Mouse (Mus musculus): ENCODE measurements around the gene Nanog. TPM values are rescaled to one million over a fixed set of nuclear protein-coding genes. Genes with fewer than 3 reads are reported as not detected.
"Not testable (repeated sequence)": the region's sequence is repeated elsewhere in the genome, so short reads cannot be mapped to it uniquely, and the experiment has no call there.

Gene Nanog
- polyA plus RNA-seq, 1 experiment from 2014 or later = 0.28 TPM

- peaks cover 14% of the 10 kb centered on the region; the same call in 1 of the 2 replicates for H3K27me3 ChIP-seq
- peaks cover 8% of the 10 kb centered on the region for H3K4me1 ChIP-seq (replicated peaks)
- H3K9me3 ChIP-seq = no peaks in the 10 kb centered on the region
- no peak overlapping the region for H3K9ac ChIP-seq (replicated peaks)
- H3K27ac ChIP-seq = no peak overlapping the region
- WGBS = 71% methylated on average over 12 of the region's 12 CpGs
- H3K36me3 ChIP-seq = no peaks in the 10 kb centered on the region
- H3K4me3 ChIP-seq (replicated peaks) = no peak overlapping the region
- no peak for ATAC-seq
- no peak overlapping the region for H3K4me2 ChIP-seq (replicated peaks)
Measured at GRCm38 (mm10) chr6:122706337-122706840, 900 bp upstream of the Nanog start.

GRCm38 (mm10) chr6:122708826-122709225, 1.5 kb downstream of the Nanog start:
- Histone ChIP-seq H3K9me3 (no peaks in the 10 kb centered on the region), H3K4me1 (replicated peaks) (no peaks in the 10 kb centered on the region), H3K27ac (no peak overlapping the region), H3K36me3 (no peaks in the 10 kb centered on the region), H3K27me3 (peaks cover 14% of the 10 kb centered on the region; the same call in 1 of the 2 replicates), H3K4me2 (replicated peaks) (no peak overlapping the region), H3K9ac (replicated peaks) (no peak overlapping the region), H3K4me3 (replicated peaks) (no peak overlapping the region)
- 76% methylated on average over 4 of the region's 4 CpGs for WGBS
- ATAC-seq = no peak

- H3K36me3 ChIP-seq = no peaks in the 10 kb centered on the region
- H3K27me3 ChIP-seq = peaks cover 9% of the 10 kb centered on the region; the same call in 1 of the 2 replicates
- H3K4me3 ChIP-seq (replicated peaks) = no peak overlapping the region
- WGBS = 88% methylated on average over 2 of the region's 2 CpGs
- H3K9me3 ChIP-seq = no peaks in the 10 kb centered on the region
- H3K4me1 ChIP-seq (replicated peaks) = peaks cover 16% of the 10 kb centered on the region
- H3K27ac ChIP-seq = no peak overlapping the region
- no peak overlapping the region for H3K4me2 ChIP-seq (replicated peaks)
- no peak overlapping the region for H3K9ac ChIP-seq (replicated peaks)
- no peak for ATAC-seq
Measured at GRCm38 (mm10) chr6:122711455-122711854, 4.2 kb downstream of the Nanog start.

- not testable (repeated sequence) for ATAC-seq; H3K27ac ChIP-seq; H3K9me3 ChIP-seq; H3K4me3 ChIP-seq (replicated peaks); H3K9ac ChIP-seq (replicated peaks); H3K27me3 ChIP-seq; H3K36me3 ChIP-seq; H3K4me2 ChIP-seq (replicated peaks)
- H3K4me1 ChIP-seq (replicated peaks) = peaks cover 16% of the 10 kb centered on the region
- WGBS = 91% methylated on average over 7 of the region's 7 CpGs
Measured at GRCm38 (mm10) chr6:122713116-122713515, 5.8 kb downstream of the Nanog start.

GRCm38 (mm10) chr6:122714707-122715365, 7.5 kb downstream of the Nanog start:
- Histone ChIP-seq H3K4me3 (replicated peaks) (no peak overlapping the region), H3K4me2 (replicated peaks) (no peak overlapping the region), H3K27me3 (no peaks in the 10 kb centered on the region), H3K9ac (replicated peaks) (no peak overlapping the region), H3K9me3 (no peaks in the 10 kb centered on the region), H3K27ac (no peak overlapping the region), H3K36me3 (no peaks in the 10 kb centered on the region), H3K4me1 (replicated peaks) (peaks cover 16% of the 10 kb centered on the region)
- no peak for ATAC-seq
- WGBS = 58% methylated on average over 7 of the region's 7 CpGs

GRCm38 (mm10) chr6:122715886-122716285, 8.6 kb downstream of the Nanog start:
- Histone ChIP-seq H3K9me3 (no peaks in the 10 kb centered on the region), H3K9ac (replicated peaks) (no peak overlapping the region), H3K4me3 (replicated peaks) (no peak overlapping the region), H3K36me3 (no peaks in the 10 kb centered on the region), H3K4me2 (replicated peaks) (no peak overlapping the region; the same call in 1 of the 2 replicates), H3K27me3 (no peaks in the 10 kb centered on the region), H3K4me1 (replicated peaks) (peaks cover 16% of the 10 kb centered on the region), H3K27ac (no peak overlapping the region; the same call in 1 of the 2 replicates)
- WGBS = 0% methylated on average over 4 of the region's 4 CpGs
- peak; percentile 56 for ATAC-seq

GRCm38 (mm10) chr6:122718224-122718623, 10.9 kb downstream of the Nanog start:
- peaks cover 16% of the 10 kb centered on the region for H3K4me1 ChIP-seq (replicated peaks)
- not testable (repeated sequence) for H3K9ac ChIP-seq (replicated peaks); H3K4me3 ChIP-seq (replicated peaks); H3K36me3 ChIP-seq; H3K27ac ChIP-seq; H3K4me2 ChIP-seq (replicated peaks); H3K9me3 ChIP-seq; ATAC-seq; H3K27me3 ChIP-seq
- WGBS = 90% methylated on average over 1 of the region's 1 CpGs

GRCm38 (mm10) chr6:122719942-122720341, 12.7 kb downstream of the Nanog start:
- Histone ChIP-seq H3K9ac (replicated peaks) (no peak overlapping the region), H3K4me1 (replicated peaks) (peaks cover 12% of the 10 kb centered on the region), H3K4me3 (replicated peaks) (no peak overlapping the region), H3K4me2 (replicated peaks) (no peak overlapping the region), H3K27me3 (no peaks in the 10 kb centered on the region), H3K27ac (no peak overlapping the region), H3K9me3 (no peaks in the 10 kb centered on the region), H3K36me3 (no peaks in the 10 kb centered on the region)
- ATAC-seq = no peak
- 30% methylated on average over 2 of the region's 2 CpGs for WGBS

- peak overlapping the region; percentile 11; the same call in 1 of the 2 replicates for H3K4me3 ChIP-seq (replicated peaks)
- no peaks in the 10 kb centered on the region for H3K9me3 ChIP-seq
- WGBS = 9% methylated on average over 8 of the region's 8 CpGs
- peak; percentile 57 for ATAC-seq
- peaks cover 5% of the 10 kb centered on the region; the same call in 1 of the 2 replicates for H3K36me3 ChIP-seq
- H3K9ac ChIP-seq (replicated peaks) = no peak overlapping the region
- no peak overlapping the region for H3K27ac ChIP-seq
- H3K27me3 ChIP-seq = peaks cover 36% of the 10 kb centered on the region
- peaks cover 15% of the 10 kb centered on the region for H3K4me1 ChIP-seq (replicated peaks)
- H3K4me2 ChIP-seq (replicated peaks) = peak overlapping the region; percentile 19; the same call in 1 of the 2 replicates
Measured at GRCm38 (mm10) chr6:122739952-122740351, 32.7 kb downstream of the Nanog start.

GRCm38 (mm10) chr6:122741460-122742227, 34.4 kb downstream of the Nanog start:
- ATAC-seq = 0 out of 2 replicates have a peak, but pooled peaks have one; percentile 22
- peaks cover 15% of the 10 kb centered on the region for H3K4me1 ChIP-seq (replicated peaks)
- H3K4me3 ChIP-seq (replicated peaks) = peak overlapping the region; percentile 51
- H3K9ac ChIP-seq (replicated peaks) = peak overlapping the region; percentile 67
- peaks cover 50% of the 10 kb centered on the region for H3K27me3 ChIP-seq
- H3K4me2 ChIP-seq (replicated peaks) = peak overlapping the region; percentile 79
- H3K36me3 ChIP-seq = no peaks in the 10 kb centered on the region
- no peak overlapping the region for H3K27ac ChIP-seq
- WGBS = under 1% methylated on average over 25 of the region's 25 CpGs
- H3K9me3 ChIP-seq = no peaks in the 10 kb centered on the region

GRCm38 (mm10) chr6:122742228-122742899, 35.1 kb downstream of the Nanog start:
- Histone ChIP-seq H3K27me3 (peaks cover 50% of the 10 kb centered on the region), H3K4me1 (replicated peaks) (peaks cover 15% of the 10 kb centered on the region), H3K9ac (replicated peaks) (peak overlapping the region; percentile 67), H3K9me3 (no peaks in the 10 kb centered on the region), H3K27ac (no peak overlapping the region), H3K4me2 (replicated peaks) (peak overlapping the region; percentile 79), H3K36me3 (no peaks in the 10 kb centered on the region), H3K4me3 (replicated peaks) (peak overlapping the region; percentile 51)
- peak; percentile 61 for ATAC-seq
- WGBS = under 1% methylated on average over 23 of the region's 23 CpGs

- ATAC-seq = no peak
- Histone ChIP-seq H3K4me1 (replicated peaks) (peaks cover 15% of the 10 kb centered on the region), H3K27ac (no peak overlapping the region), H3K4me2 (replicated peaks) (no peak overlapping the region), H3K36me3 (no peaks in the 10 kb centered on the region), H3K9ac (replicated peaks) (no peak overlapping the region), H3K27me3 (peaks cover 50% of the 10 kb centered on the region), H3K9me3 (no peaks in the 10 kb centered on the region), H3K4me3 (replicated peaks) (no peak overlapping the region)
- WGBS = 19% methylated on average over 11 of the region's 11 CpGs
Measured at GRCm38 (mm10) chr6:122743353-122743752, 36.1 kb downstream of the Nanog start.
